Mouse (Mus musculus) small intestine, adult 2 months (tissue): Measurements from ENCODE around the gene Pirb.

Source experiments
- CTCF ChIP-seq: fragments of 200-500 bp; IDR thresholded peaks from 2 replicates; pipeline ENCODE4 v1.5.1; 2012; ENCODE audit warnings: low read depth, mild to moderate bottlenecking, control low read depth, inconsistent platforms, low read length, moderate library complexity, mixed read lengths; ENCODE audit not compliant: insufficient replicate concordance, insufficient read length; ENCODE audit errors: extremely low read depth
- POLR2A ChIP-seq: fragments of 200-500 bp; IDR thresholded peaks from 2 replicates; pipeline ENCODE4 v1.6.1; 2012; ENCODE audit warnings: low read depth, mild to moderate bottlenecking, control low read depth, inconsistent platforms, low read length, moderate library complexity

GRCm38 (mm10) chr7:3692987-3693808 is 27.0 kb downstream of the Pirb start, which contains the start of gene Mboat7:
- TF ChIP-seq POLR2A (0 out of 2 replicates have a peak, but pooled peaks have one; percentile 10), CTCF (0 out of 2 replicates have a peak, but pooled peaks have one; percentile 8)
